Mouse (Mus musculus) olfactory bulb, adult 2 months (tissue): ENCODE data around the gene Mcam.

Experiments
- CTCF ChIP-seq: fragments of 200-500 bp; IDR thresholded peaks from 2 replicates; pipeline ENCODE4 v1.5.1; 2012; ENCODE audit warnings: low read depth, mild to moderate bottlenecking, low read length, moderate library complexity; ENCODE audit not compliant: insufficient read depth
- POLR2A ChIP-seq: fragments of 200-500 bp; IDR thresholded peaks from 2 replicates; pipeline ENCODE4 v1.6.1; 2012; ENCODE audit warnings: mild to moderate bottlenecking, low read depth, low read length, moderate library complexity; ENCODE audit not compliant: insufficient read depth

GRCm38 (mm10) chr9:44125546-44126428, 8.5 kb upstream of the Mcam start:
- TF ChIP-seq CTCF: no peak; the same call in 1 of the 2 replicates
- TF ChIP-seq POLR2A: no peak
